Mouse (Mus musculus) heart, adult 18-20 months (tissue): ENCODE data around the gene Txlng. TPM values are rescaled to one million over a fixed set of nuclear protein-coding genes. Genes with fewer than 3 reads are reported as not detected.
A peak's percentile ranks its signal among the peaks of the same experiment; 100 is the strongest.
"Not testable (repeated sequence)": the region's sequence is repeated elsewhere in the genome, so short reads cannot be mapped to it uniquely, and the experiment has no call there.

ENCODE experiments used
- DNase-seq, 2 experiments: peaks; one replicate each; pipeline ENCODE4 v3.0.0; 2021 to 2022; ENCODE audit warnings: mixed read lengths in 1 of 2
- long read RNA-seq, 2 experiments: library from polyadenylated mRNA; stranded (forward); transcript quantifications; one replicate each; pipeline ENCODE4 v2.0.0; 2021
- total RNA-seq, 2 experiments: library from RNA; stranded (reverse); gene quantifications; 2 replicates each; pipeline ENCODE4 v1.2.3; 2021

Txlng gene
- 1 to 10 TPM; 5.4 to 6.2 TPM for total RNA-seq
- long read RNA-seq, experiment 1, partial matches to known transcripts = 1 of 4 reads
- long read RNA-seq, experiment 1, other reads (novel, unspliced or antisense) = 0 of 4 reads
- long read RNA-seq, experiment 2 = 0 reads

DNA sequence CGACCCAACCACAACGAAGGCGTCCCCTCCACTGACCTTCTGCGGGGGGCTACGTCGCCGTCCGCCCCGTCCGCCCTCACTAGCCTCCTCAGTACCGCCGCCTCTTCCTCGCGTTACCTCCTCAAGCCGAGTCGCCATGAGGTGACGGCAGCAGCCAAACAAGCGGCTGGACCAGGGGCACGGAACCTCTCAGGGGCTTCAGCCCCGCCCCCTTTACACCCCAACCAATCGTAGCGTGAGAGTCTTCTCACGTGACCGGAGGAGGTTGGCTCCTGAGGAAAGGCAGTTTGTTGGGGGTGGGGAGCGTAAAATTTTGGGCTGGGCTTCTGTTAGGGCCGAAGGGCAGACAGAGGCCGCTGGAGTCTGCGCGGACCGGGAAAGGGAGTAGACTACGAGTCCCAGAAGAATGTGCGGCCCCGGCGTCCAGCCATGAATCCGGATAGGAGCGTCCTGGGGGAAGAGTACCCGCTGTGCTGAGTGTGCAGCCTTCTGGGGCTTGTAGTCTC is at the start of gene Txlng:
TSS of gene Txlng (minus strand) at position 252 of the 506 bp plus-strand sequence.
- peak; percentile 95 to 98 for DNase-seq

DNA sequence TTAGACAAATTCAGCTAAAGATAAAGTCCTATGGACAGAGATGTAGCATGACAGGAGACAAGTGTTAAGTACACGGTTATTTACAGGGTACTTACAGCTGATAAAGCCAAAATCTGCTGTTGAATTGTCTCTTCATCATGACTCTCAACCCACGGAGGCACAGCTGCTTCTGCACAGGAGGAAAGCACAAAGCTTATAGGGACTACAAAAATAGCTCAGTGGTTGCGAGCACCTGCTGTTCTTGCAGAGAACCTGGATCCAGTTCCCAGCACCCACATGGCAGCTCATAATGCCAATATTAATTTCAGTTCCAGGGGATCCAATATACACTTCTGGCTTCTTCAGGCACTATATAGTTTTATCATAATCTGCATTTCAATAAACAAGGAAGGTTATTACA is 49.0 kb upstream of the Txlng start:
- no peak for DNase-seq

DNA sequence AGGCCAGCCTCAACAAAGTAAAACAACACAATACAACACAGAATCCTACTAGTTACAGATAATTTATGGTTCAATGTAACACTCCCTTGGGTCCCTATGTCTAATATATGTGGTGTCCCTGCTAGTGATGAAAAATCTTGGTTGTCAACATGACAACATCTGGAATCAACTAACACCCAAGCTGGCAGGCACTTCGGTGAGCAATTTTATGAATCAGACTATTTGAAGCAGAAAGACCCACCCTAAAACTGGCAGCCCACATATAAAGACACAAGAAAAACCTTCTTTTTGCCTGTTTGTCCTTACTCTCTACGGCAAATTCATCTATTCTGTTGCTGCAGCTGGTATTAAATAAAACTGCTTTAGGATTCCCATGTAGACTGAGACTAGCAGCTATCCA is 44.5 kb upstream of the Txlng start:
- no peak for DNase-seq

DNA sequence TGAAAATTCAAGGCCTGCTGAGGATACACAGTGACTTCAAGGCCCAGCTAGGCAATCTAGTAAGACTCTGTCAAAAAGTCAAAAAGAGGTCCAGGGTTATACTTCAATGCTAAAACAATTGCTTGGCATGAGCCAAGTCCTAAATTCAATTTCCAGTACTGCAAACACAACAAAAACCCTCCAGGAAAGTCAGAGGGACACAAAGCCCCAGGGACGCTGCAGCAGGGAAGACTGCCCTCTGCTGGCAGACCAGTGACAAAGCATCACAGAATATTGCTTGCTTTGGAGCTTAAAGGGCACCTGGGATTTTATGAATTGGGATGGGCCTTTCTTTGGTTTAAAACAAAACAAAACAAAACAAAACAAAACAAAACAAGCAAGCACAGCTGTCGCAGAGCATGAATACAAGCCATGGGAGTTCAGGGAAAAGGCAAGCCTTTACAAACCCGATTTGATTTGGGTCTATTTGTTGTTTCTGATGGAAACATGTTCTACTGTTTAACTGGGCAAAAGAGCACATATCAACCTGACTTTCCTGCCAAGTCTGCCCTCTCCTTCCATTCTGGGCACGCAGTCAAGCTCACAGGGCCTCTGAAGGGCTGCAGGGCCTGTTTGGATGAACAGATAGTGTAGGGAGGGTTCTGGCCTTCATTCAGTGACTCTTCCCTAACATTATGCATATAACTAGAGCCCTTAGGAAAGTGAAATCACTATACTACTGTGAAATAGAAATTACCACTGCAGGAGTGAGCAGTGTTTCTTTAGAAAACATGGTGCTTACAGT is 42.7 kb upstream of the Txlng start:
- DNase-seq = peak; percentile 45 to 58

DNA sequence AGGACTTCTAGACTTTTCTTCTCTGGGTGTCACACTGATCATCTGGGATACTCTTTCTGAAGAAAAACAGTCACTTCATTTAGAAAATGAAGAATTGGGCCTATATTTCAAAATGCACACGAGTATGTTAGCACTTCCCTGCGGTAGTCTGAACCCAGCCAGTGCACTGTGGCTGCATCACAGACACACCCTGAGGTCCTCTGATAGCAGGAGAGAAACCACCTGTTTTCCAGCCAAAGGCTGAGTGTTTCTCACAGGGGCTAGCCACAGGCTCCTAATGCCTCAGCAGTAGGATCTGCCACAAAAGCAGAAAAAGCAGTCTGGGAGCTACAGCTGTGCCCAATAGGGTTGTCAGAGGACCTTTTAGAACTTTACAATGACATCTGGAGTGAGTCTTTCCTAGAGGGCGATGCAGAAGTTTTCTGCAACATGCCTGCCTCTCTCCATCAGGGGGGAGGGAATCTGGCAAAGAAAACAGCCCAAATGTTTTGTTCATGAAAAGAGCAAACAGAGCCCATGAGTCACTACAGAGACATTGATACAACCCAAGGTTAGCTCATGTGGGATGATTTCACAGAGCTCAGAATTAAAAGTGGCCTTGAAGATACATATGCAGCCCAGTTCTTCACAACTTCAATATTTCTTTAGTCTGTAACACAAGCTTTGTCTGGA is 39.2 kb upstream of the Txlng start:
- DNase-seq = peak; percentile 15

DNA sequence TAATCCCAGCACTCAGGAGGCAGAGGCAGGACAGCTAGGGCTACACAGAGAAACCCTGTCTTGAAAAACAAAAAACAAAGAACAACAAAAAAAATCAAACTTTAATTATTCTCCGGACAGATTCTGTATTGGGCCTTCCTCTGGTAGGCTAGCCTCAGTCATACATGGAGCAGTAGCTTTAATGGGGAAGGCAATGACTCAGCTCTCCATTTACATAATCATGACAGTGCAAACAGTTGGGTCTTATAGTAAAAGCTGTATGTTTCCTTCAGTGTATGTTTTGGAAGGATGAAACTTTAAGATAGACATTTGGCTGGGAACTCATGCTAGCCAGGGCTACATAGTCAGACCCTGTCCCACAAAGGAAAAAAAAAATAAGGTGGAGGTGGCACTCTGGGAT is 19.4 kb upstream of the Txlng start:
- no peak for DNase-seq

DNA sequence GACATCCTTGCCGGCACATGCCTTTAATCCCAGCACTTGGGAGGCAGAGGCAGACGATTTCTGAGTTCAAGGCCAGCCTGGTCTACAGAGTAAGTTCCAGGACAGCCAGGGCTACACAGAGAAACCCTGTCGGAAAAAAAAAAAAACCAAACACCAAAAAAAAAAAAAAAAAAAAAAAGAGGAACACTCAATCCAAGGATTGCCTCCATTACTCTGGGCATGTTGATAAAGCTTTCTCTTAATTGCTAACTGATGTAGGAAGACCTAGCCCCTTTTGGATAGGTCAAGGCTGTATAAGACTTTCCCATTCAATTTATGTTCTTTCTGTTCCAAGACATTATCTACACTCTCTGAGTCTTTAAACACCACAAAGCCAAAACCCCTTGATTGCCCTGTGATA is 16.3 kb upstream of the Txlng start:
- no peak for DNase-seq

DNA sequence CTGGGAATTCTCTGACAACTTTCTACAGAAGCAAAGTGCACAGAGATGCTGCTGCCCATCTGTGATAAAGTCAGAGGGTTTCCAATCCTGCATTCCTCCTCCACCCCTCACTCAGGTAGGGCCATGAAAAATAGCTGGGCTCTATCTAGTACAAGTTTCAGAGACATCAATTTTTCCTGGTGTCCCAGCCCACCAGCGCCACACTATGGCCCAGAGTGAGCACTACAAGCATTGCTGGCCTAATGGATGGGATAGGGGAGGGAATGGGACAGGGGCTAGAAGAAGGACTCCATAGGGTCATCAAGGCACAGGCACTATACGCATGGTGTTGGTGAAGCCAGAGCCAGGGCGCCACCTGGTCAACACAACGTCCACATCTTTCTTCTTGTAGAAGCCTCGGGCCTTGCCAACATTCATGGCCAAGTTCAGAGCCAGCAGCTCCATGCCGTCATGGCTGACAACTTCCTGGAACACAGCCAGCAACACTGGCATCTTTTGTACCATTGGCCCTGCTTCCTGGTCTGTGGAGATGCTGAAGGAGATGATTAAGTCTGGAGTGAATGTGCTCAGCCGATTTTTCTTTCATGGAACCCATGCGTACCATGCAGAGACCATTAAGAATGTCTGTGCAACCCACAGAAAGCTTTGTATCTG is 15.3 kb upstream of the Txlng start:
- DNase-seq = no peak

DNA sequence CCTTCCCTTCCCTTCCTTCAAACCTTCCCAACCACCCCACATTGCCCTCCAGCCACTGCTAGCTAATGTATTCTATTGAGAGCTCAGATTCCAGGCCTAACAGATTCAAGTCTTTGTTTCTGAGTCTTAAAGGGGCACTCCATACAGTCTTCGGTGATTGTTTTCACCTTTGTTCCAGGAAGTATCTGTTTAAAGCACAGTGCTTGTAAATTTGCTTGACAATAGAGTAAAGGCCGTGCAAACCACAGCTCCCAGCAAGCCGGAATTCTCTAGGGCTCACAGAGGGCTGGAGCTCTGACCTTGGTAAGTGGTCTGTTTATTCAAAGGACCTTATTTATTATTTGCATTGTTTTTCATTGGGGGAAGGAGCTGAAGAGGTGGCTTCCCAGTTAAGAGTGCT is 2.8 kb upstream of the Txlng start:
- DNase-seq = no peak

DNA sequence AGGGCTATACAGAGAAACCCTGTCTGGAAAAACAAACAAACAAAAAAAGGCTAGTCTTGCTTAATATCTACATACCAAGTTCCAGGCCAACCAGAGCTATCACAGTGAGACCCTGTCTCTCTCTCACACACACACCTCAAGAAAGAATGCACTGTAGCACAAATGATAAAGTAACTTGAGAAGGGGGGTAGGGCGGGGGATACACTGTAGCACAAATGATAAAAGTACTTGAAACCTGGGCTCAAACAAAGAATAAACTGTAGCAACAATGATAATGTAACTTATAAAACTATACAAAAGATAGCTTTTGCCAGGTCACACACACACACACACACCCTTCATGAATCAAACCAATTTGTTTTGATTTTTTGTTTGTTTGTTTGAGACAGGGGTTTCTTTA is 2.3 kb upstream of the Txlng start:
- DNase-seq = no peak

DNA sequence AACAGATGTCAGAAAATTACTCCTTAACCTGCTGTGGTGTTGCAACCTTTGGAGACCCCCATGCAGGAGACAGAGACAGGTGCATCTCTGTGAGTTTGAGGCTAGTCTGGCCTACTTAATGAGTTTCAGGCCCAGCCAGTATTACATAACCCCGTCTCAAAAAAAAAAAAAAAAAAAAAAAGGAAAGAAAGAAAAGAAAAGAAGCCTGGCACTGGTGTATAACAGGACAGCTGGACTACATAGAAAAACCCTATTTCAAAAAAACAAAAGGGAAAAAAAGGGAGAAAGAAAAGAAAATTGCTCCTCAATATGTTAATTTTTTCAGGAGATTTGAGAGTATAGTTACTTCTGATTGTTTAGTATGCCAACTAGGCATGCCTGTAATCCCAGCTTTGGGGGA is 1.8 kb upstream of the Txlng start:
- no peak for DNase-seq

DNA sequence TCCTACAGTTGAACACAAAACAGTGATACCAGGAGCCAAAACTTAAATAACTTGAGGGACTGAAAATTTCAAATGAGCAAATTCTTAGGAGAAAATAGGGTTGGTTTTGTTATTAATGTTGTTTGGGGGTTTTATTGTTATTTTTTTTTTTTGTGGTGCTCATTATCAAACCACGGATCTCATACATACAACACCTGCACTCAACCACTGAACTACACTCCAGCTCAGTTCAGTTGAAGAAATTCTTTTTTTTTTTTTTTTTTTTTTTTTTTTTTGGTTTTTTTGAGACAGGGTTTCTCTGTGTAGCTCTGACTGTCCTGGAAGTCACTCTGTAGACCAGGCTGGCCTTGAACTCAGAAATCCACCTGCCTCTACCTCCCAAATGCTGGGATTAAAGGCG is 1.1 kb upstream of the Txlng start:
- DNase-seq = not testable (repeated sequence)

DNA sequence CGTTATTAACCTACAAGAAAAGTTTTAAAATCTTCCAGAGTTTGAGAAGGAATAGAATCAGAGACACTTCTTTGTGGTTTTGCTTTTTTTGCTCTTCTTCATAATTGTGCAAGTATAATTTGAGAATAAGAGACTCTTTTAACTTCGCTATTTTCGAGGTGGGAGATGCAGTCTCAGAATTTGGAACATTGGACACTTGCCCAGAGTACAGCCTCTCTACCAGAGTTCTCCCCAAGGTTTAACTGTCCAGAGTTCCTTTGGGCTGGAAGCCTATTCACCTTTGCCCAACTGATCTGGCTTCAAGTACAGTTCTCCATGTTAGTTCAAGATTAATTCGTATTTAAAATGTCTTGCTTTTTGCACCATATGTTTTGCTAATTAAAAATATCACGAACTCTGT is 487 bp upstream of the Txlng start:
- peak in 1 of 2 experiments; percentile 42 for DNase-seq

DNA sequence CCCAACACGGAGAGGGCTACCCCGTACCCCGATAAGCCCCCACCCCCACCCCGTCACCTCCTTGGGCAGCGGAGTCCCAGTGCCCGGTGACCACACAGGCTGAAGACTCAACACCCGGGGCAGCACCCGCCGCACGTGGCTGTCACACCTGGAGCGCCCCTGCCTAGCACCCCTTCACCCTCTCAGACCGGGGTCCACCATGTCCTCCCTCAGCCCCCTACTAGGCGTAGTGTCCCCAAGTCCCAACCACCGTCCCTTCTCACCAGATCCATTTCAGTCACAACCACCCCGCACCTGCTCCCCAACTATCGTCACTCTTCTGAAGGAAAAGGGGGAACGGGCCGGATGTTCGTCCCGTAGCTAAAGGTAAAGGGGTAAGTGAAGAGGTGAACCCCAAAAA is 471 bp downstream of the Txlng start:
- no peak for DNase-seq

DNA sequence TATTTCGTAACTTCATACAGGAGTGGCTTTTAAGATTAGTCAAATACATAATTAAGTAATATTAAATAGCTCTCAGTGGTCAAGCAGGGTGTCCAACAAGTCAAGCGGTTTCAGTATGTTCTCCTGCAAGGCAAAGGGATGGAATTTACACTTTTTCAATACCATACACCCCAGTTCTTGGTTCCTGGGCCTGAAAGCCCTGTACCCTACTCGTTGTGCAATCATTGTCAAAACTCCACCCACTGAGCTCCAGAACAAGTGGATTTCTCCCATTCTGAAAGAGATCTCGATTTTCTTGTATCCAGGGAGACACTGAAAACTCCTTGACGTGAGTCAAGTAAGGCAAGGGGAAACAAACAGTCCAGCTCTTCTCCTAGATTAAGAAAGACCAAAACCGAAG is 1.2 kb downstream of the Txlng start:
- peak; percentile 22 to 27 for DNase-seq

DNA sequence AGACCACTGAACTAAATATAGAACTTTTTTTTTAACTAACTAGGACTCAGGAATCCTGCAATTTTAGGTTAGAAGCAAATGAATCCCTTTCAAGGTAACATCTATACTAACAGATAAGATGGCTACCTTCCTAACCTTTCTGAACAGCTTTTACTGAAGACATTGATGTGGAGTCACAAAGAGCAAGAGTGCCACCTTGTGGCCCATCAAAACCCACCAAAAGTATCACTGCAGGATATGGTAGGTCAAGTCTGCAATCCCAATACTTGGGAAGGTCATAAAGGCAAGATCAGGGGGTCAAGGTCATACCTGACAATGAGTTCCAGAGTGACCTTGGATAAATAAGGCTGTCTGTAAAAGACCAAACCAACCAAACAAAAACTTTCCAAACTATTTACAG is 28.9 kb downstream of the Txlng start:
- DNase-seq = peak; percentile 7 to 58

DNA sequence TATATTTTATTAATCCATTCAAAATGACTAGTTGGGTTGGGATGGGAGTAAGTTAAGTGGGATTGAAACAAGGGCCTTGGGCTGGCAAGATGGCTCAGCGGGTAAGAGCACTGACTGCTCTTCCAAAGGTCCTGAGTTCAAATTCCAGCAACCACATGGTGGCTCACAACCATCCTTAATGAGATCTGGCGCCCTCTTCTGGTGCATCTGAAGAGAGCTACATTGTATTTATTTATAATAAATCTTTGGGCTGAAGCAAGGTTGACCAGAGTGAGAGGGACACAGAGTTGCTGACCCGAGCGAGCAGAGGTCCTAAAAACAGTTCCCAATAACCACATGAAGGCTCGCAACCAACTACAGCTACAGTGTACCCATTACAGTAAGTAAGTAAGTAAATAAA is 37.9 kb downstream of the Txlng start:
- peak in 1 of 2 experiments; percentile 8 for DNase-seq

DNA sequence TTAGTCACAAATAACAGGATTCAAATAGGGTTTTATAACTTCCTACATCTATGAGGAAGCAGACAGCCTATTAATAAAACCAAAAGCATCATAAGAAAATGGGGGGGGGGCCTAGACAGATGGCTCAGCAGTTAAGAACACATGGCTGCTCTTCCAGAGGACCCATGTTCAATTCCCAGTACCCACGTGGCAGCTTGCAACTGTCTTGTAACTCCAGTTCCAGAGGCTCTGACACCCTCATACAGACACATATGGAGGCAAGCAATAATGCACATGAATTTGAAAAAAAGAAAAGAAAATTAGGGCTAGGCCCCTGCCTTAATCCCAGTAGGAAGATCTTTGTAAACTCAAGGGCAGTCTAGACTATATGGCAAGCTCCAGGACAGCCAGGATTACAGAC is 40.9 kb downstream of the Txlng start:
- no peak for DNase-seq

DNA sequence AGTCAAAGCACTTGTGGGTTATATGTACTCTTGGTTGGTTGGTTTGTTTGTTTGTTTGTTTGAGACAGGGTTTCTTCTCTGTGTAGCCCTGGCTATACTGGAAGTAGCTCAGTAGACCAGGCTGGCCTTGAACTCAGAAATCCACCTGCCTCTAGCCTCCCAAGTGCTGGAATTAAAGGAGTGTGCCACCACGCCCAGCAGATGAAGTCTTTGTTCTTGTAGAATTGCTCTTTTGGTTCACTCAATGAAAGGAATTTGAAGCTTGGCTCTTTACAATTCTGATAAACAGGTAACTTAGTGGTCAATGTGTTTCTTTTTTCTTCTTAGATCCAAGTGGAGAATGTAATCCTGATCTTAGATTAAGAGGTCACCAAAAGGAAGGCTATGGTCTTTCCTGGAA is 58.5 kb downstream of the Txlng start:
- no peak for DNase-seq

DNA sequence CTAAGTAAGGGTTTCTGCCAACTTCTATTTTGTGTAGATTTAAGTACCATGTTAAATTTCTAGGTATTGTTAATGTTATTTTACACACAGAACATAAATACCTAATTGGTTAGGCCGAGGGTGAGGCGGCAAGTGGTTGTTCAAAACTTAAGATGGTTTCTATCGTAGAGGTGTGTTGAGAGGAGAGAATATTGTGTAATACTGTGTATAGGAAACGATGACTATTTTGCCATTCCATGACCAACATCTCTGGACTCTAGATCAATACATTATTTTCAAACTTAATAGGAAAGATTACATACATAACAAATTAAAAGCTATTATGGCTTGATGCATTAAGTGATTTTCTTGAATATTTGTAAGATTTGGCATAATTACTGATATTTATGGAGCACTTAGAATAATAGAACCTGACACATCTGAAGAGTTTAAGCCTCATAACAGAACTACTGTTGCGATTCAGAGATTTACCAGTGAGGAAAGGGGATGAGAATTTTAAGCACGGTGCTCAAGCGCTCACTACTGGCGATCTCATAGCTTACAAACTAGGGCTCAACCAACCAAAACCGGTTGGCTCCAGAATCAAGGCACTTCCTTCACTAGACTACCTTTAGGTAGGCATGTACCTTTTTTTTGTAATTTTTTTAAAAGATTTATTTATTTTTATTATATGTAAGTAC is 67.4 kb downstream of the Txlng start:
- no peak for DNase-seq

DNA sequence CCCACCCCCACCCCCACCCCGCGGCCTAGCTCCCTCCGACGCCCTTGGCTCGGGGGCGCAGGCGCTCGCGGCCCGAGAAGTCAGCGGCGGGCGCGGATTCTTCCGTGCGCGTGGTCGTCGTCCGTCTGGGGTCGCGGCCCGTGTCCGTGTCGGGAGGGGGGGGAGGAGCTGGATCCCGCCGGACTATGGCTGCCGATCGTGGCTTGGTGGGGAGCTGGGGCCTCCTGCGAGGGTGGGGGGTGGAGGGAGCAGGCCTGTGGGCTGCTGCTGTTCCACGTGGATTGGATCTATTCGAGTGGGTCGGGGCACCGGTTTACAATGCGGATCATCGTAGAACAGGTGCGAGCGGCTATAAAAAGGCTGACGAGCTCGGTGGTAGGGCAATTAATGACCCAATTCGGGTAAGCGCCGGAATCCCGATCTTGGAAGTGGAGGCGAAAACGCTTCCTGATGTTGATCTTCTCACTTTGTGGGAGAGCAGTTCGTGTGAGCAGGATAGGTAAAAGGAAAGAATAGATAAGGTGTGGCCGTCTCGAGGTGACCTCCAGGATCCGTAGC is 68.2 kb downstream of the Txlng start:
- DNase-seq = peak in 1 of 2 experiments; percentile 20
